Mouse (Mus musculus) lung, adult 2 months (tissue): ENCODE data around the gene Tyw1. TPM values are rescaled to one million over a fixed set of nuclear protein-coding genes. Genes with fewer than 3 reads are reported as not detected.
A peak's percentile ranks its signal among the peaks of the same experiment; 100 is the strongest.
"Not testable (repeated sequence)": the region's sequence is repeated elsewhere in the genome, so short reads cannot be mapped to it uniquely, and the experiment has no call there.

Source experiments
- DNase-seq: peaks from one replicate; pipeline ENCODE4 v3.0.0; 2022
- H3K4me1 ChIP-seq: fragments of 200-500 bp; 2 replicates; pipeline ENCODE4 v1.6.1; 2011; ENCODE audit warnings: low read length; ENCODE audit not compliant: control insufficient read depth, insufficient read depth
- H3K4me3 ChIP-seq: fragments of 200-500 bp; replicated peaks from 2 replicates; pipeline ENCODE3; 2011; ENCODE audit warnings: low read depth, mild to moderate bottlenecking, control low read depth, low read length; ENCODE audit errors: extremely low read depth
- CTCF ChIP-seq: fragments of 200-500 bp; IDR thresholded peaks from 2 replicates; pipeline ENCODE4 v1.5.1; 2011; ENCODE audit warnings: mild to moderate bottlenecking, low read length, control low read depth; ENCODE audit not compliant: insufficient read depth
- POLR2A ChIP-seq: fragments of 200-500 bp; IDR thresholded peaks from 2 replicates; pipeline ENCODE4 v1.6.1; 2011; ENCODE audit warnings: low read depth, mild to moderate bottlenecking, control low read depth, low read length, borderline replicate concordance; ENCODE audit errors: extremely low read depth
- WGBS: fragments of 180-500 bp; shearing (Covaris S2); methylation state at CpG from one replicate; pipeline ENCODE4 v1.1.7; 2018; 5-methylcytosine and 5-hydroxymethylcytosine counted together
- polyA plus RNA-seq: library from polyadenylated mRNA; depleted of rRNA; stranded (reverse); fragments of >200 nt; gene quantifications from 2 replicates; pipeline ENCODE4 v1.2.3, GENCODE M21; 2012

The Tyw1 gene
- polyA plus RNA-seq, 1 experiment, result 8.0 TPM

- DNase-seq, result no peak
- 7% methylated on average over 4 of the region's 4 CpGs for WGBS
- Histone ChIP-seq H3K4me1 (peaks cover 14% of the 10 kb centered on the region), H3K4me3 (no peak overlapping the region)
- TF ChIP-seq POLR2A, result no peak
- TF ChIP-seq CTCF, result no peak
Measured at GRCm38 (mm10) chr5:130228120-130228519, 27.3 kb upstream of the Tyw1 start.

DNA sequence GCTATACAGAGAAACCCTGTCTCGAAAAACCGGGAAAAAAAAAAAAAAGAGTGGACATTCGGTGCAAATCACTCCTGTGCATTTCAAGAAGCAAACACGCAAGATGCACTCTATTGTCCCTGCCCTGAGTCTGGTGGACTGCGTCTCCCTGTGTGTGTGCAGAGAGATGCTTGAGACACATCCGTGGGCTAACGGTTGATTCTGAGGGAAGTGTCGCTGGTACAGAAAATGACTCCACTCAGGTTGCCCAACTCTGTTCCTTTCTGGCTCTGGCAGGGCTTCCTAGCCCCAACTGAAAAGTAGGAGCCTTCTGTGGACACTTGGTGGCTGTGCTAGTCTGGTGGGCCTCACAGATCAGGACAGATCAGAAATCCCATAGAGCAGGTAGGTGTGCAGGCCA is 19.1 kb upstream of the Tyw1 start:
- no peaks in the 10 kb centered on the region for H3K4me1 ChIP-seq
- DNase-seq, result no peak
- no peak for TF ChIP-seq POLR2A
- no peak for TF ChIP-seq CTCF
- WGBS, result 91% methylated on average over 8 of the region's 8 CpGs
- no peak overlapping the region for H3K4me3 ChIP-seq

DNA sequence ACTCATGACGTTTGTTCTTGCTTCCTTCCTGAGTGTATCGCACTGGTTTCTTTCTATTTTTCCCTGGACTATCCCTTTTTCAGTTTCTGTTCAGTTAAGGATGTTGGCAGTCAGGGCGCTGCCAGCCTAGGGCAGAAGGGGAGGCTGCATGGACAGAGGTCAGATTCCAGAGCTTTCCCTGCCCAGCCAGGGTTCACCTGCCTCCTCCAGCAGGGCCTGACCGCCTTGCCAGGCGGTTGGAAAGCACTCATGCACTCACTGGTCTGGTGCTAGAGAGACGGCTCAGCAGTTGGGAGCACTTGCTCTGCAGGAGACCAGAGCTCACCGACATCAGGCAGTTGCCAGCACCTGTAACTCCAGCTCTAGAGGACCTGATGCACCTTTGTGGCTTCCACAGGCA is 16.2 kb upstream of the Tyw1 start:
- TF ChIP-seq POLR2A, result no peak
- TF ChIP-seq CTCF, result no peak
- WGBS, result 81% methylated on average over 7 of the region's 7 CpGs

DNA sequence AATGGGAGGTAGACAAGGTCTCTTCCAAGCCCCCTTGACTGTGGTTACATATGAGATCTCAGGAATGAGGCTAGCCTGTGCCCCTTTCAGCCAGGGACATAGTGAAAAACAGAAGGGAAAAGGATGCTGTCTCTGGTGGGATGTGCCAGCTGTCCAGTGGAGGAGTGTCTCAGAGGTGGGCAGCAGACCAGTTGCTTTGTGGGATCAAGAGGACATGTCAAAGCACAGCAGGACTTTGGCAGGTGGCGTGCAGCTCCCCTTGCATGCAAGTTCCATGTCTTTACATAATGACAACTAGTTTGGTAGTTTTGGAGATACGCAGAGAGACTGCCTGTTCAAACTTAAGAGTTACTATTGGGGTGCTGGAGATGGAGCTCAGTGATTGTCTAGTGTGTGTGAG is 15.6 kb upstream of the Tyw1 start:
- Histone ChIP-seq H3K4me3 (no peak overlapping the region), H3K4me1 (no peaks in the 10 kb centered on the region)
- DNase-seq, result no peak
- TF ChIP-seq POLR2A (no peak), CTCF (no peak)
- 97% methylated on average over 2 of the region's 2 CpGs for WGBS

More for the DNA sequence above, 16.2 kb upstream of the Tyw1 start:
- no peaks in the 10 kb centered on the region for H3K4me1 ChIP-seq
- H3K4me3 ChIP-seq, result no peak overlapping the region
- no peak for DNase-seq

DNA sequence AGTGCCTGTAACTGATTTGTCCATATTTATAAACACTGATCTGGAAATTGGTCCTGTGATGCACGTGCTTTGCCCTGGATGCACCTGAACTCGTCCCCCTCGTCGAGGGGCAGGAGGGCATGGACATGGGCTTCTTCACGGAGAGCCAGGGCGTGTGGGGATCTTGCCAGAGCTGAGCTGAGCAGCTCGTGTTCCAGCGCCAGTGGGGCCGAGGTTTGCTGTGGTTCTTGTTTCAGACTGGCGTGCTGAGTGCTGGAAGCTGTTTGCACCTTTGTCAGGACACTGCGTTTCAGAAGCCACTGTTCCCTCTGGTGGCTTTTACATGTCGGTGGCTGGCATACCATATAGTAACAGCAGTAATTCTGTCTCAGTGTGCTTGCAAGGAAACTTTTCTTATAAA is 14.0 kb upstream of the Tyw1 start:
- DNase-seq, result no peak
- WGBS, result 90% methylated on average over 12 of the region's 12 CpGs

GRCm38 (mm10) chr5:130247823-130248222 is 7.6 kb upstream of the Tyw1 start:
- no peak for TF ChIP-seq POLR2A
- no peak for TF ChIP-seq CTCF
- WGBS, result 35% methylated on average over 5 of the region's 5 CpGs
- no peak overlapping the region for H3K4me3 ChIP-seq
- H3K4me1 ChIP-seq, result no peaks in the 10 kb centered on the region
- DNase-seq, result no peak

More for the DNA sequence above, 14.0 kb upstream of the Tyw1 start:
- Histone ChIP-seq H3K4me1 (no peaks in the 10 kb centered on the region), H3K4me3 (no peak overlapping the region)
- TF ChIP-seq POLR2A (no peak), CTCF (no peak)

DNA sequence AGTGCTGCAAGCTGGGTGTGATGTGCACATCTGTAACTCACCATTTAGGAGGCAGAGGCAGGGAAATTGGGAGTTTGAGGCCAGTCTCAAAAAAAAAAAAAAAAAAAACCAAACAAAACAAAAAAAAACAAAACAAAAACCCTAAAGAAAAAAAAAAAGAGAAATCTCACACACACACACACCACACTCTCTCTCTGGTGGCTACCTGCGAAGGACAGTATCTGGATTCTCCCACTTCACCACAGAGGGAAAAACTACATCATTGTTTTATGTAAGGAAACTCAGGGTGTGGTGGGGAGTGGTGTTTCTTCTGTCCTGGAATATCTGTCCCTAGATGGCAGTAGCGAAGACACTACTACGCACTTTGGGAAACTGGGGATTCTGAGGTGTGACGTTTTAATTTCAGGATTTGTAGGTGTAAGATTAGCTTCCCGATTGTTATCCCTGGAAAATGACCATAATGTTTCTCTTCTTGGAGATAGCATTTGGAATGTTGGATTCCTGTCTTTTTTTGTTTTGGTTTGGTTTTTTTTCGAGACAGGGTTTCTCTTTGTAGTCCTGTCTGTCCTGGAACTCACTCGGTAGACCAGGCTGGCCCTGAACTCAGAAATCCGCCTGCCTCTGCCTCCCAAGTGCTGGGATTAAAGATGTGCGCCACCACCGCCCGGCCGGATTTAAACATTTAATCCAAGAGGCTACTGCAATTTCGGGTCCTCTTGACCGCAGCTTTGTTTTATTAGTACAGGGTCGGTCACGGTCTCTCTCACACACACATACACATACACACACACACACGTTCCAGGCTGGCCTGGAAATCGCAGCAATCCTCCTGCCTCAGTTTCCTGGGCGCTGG is 1.0 kb upstream of the Tyw1 start:
- 4% methylated on average over 19 of the region's 19 CpGs for WGBS
- no peaks in the 10 kb centered on the region for H3K4me1 ChIP-seq
- TF ChIP-seq CTCF (peak; percentile 17; the same call in 1 of the 2 replicates), POLR2A (peak; percentile 12; the same call in 1 of the 2 replicates)
- H3K4me3 ChIP-seq, result peak overlapping the region; percentile 92
- DNase-seq, result no peak

DNA sequence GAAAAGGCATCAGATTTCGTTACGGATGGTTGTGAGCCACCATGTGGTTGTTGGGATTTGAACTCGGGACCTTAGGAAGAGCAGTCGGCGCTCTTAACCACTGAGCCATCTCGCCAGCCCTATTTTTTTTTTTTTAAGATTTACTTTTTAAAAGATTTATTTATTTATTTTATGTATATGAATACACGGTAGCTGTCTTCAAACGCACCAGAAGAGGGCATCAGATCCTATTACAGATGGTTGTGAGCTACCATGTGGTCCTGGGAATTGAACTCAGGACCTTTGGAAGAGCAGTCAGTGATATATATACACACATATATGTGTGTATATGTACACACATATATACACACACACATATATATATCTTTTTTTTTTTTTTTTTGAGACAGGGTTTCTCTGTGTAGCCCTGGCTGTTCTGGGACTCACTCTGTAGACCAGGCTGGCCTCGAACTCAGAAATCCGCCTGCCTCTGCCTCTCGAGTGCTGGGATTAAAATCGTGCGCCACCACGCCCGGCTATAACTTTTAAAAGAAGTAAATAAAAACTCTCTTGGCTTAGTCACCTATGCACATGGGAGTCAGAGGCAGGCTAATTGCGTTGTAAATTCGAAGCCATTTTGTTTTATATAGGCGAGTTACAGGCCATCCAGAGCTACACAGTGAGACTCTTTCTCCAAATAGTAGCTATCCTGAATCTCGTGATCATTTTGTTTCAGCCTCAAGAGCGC is 543 bp downstream of the Tyw1 start:
- DNase-seq, H3K4me1 ChIP-seq, H3K4me3 ChIP-seq: not testable (repeated sequence)
- 22% methylated on average over 20 of the region's 20 CpGs for WGBS

- under 1% methylated on average over 25 of the region's 25 CpGs for WGBS
- TF ChIP-seq POLR2A (peak; percentile 75; the same call in 1 of the 2 replicates), CTCF (no peak)
- peak; percentile 93 for DNase-seq
- Histone ChIP-seq H3K4me1 (no peaks in the 10 kb centered on the region), H3K4me3 (peak overlapping the region; percentile 95)
Measured at GRCm38 (mm10) chr5:130256678-130257271, 1.4 kb downstream of the Tyw1 start.
